8 mouse cellular contexts compared by ENCODE assay signal in the genomic region with DNA sequence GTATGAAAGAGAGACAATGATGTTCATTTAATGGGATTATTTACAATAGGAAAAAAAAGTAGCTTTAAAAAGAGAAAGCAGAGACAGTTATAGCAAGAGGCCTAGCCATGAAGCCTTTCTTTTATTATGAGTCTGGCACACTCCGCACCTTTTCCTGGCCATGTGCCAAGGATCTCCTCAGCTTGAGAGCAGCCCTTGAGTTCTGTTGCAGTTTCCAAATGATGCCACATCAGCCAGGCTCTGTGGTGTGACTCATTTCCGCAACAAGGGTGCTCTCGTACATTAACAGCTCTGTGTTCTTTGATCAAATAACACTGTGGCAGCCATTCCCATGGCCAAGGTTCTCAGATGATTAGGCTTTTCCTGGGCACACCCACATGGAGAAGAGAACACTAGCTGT.
A peak's percentile ranks its signal among the peaks of the same experiment; 100 is the strongest.
DNase-seq lines count a peak whose midpoint lies in the region; ATAC-seq lines count a peak whose summit lies in the region.

No protein-coding gene starts in this region.

- DNase-seq in gastrocnemius, postnatal 10 days, result peak; percentile 5
- no peak for DNase-seq in gastrocnemius, postnatal 36 days
- peak; percentile 46 for DNase-seq in testis, postnatal 10 days (ENCODE audit: low spot score)
- DNase-seq in testis, postnatal 14 days (ENCODE audit: low spot score), result no peak
- peak; percentile 2 to 34 for DNase-seq in layer of hippocampus, adult 8-10 months (ENCODE audit: low spot score in 2 of 2)
- peak; percentile 8 for DNase-seq in right cerebral cortex, postnatal 4 days
- DNase-seq in spleen, postnatal 4 days (ENCODE audit: low spot score in 2 of 2), result no peak

- no peak for ATAC-seq in megakaryocyte, adult 5-6 weeks (ENCODE audit: poor library complexity, severe bottlenecking)

- intact Hi-C loops in gastrocnemius, postnatal 36 days (cut with DNase I), result no loop called here

Comparison
In these comparisons a context has a peak if more than half of its experiments do, and no peak if none do; other contexts are left out.
1. DNase-seq: peak in gastrocnemius, postnatal 10 days (single experiment), testis, postnatal 10 days (single experiment), layer of hippocampus, adult 8-10 months (2 of 2) and right cerebral cortex, postnatal 4 days (single experiment); none in gastrocnemius, postnatal 36 days (0 of 2), testis, postnatal 14 days (single experiment) and spleen, postnatal 4 days (0 of 2).